Mouse (Mus musculus) intestine, postnatal 0 days (tissue): ENCODE results near the gene BC025920. TPM values are rescaled to one million over a fixed set of nuclear protein-coding genes. Genes with fewer than 3 reads are reported as not detected.

Experiments used
- ATAC-seq: fragments of 200-750 bp; cut with Nextera tagmentation; 2 replicates; pipeline ENCODE4 v1.8.0; 2017; ENCODE audit warnings: mild to moderate bottlenecking, moderate TSS enrichment, moderate library complexity
- H3K27ac ChIP-seq: fragments of 300-500 bp; sonication (generic); 2 replicates; pipeline ENCODE4 v1.5.1; 2014; ENCODE audit warnings: mild to moderate bottlenecking, low read depth, low read length, moderate library complexity
- H3K27me3 ChIP-seq: fragments of 300-500 bp; sonication (generic); replicated peaks from 2 replicates; pipeline ENCODE4 v1.6.1; 2014; ENCODE audit warnings: low read length, mixed read lengths; ENCODE audit not compliant: control insufficient read depth, insufficient read depth
- H3K36me3 ChIP-seq: fragments of 300-500 bp; sonication (generic); 2 replicates; pipeline ENCODE4 v1.6.1; 2014; ENCODE audit warnings: mild to moderate bottlenecking, moderate library complexity; ENCODE audit not compliant: control insufficient read depth, insufficient read depth
- H3K4me1 ChIP-seq: fragments of 300-500 bp; sonication (generic); replicated peaks from 2 replicates; pipeline ENCODE4 v1.6.1; 2014; ENCODE audit warnings: antibody characterized with exemption, low read length, mixed read lengths; ENCODE audit not compliant: control insufficient read depth, insufficient read depth
- H3K4me2 ChIP-seq: fragments of 300-500 bp; sonication (generic); replicated peaks from 2 replicates; pipeline ENCODE4 v1.6.1; 2014; ENCODE audit warnings: low read depth, mild to moderate bottlenecking, moderate library complexity
- H3K4me3 ChIP-seq: fragments of 300-500 bp; sonication (generic); 2 replicates; pipeline ENCODE4 v1.5.1; 2014; ENCODE audit warnings: low read depth, low read length
- H3K9ac ChIP-seq: fragments of 300-500 bp; sonication (generic); 2 replicates; pipeline ENCODE4 v1.6.1; 2014; ENCODE audit warnings: mild to moderate bottlenecking, low read depth, low read length
- H3K9me3 ChIP-seq: fragments of 300-500 bp; sonication (generic); 2 replicates; pipeline ENCODE4 v1.6.1; 2016; ENCODE audit warnings: mixed run types; ENCODE audit not compliant: control insufficient read depth
- CTCF ChIP-seq: sonication (generic); IDR thresholded peaks from 2 replicates; pipeline ENCODE4 v1.5.1; 2016; ENCODE audit warnings: low read depth, mild to moderate bottlenecking, control low read depth, antibody characterized with exemption, moderate library complexity
- WGBS: fragments of 180-500 bp; shearing (Covaris S2); extraction: QIAGEN DNeasy Blood & Tissue Kit; methylation state at CpG from one replicate; pipeline ENCODE4 v1.1.7; 2014; 5-methylcytosine and 5-hydroxymethylcytosine counted together
- polyA plus RNA-seq: library from polyadenylated mRNA; unstranded; fragments of >200 nt; fragmentation: Nextera tagmentation; extraction: Ambion mirVana; gene quantifications from 2 replicates; pipeline ENCODE4 v1.2.1, GENCODE M21; 2015

Gene BC025920
- polyA plus RNA-seq, 1 experiment from 2014 or later: 0.20 TPM

- TF ChIP-seq CTCF: no peak
- 14% methylated on average over 9 of the region's 9 CpGs for WGBS
- peak overlapping the region; percentile 93 for H3K4me2 ChIP-seq
- 0 out of 2 replicates have a peak, but pooled peaks have one; percentile 0 for ATAC-seq
- no peaks in the 10 kb centered on the region for H3K9me3 ChIP-seq
- H3K27ac ChIP-seq: no peak overlapping the region
- peaks cover 9% of the 10 kb centered on the region for H3K4me1 ChIP-seq
- no peak overlapping the region for H3K9ac ChIP-seq
- H3K27me3 ChIP-seq: peaks cover 10% of the 10 kb centered on the region; the same call in 1 of the 2 replicates
- H3K36me3 ChIP-seq: no peaks in the 10 kb centered on the region
- peak overlapping the region; percentile 50 for H3K4me3 ChIP-seq
These were observed 33.9 kb upstream of the BC025920 start for GRCm38 (mm10) chr10:81572133-81572671.

- peaks cover 9% of the 10 kb centered on the region for H3K4me1 ChIP-seq
- H3K27me3 ChIP-seq: peaks cover 10% of the 10 kb centered on the region; the same call in 1 of the 2 replicates
- H3K4me3 ChIP-seq: no peak overlapping the region
- H3K27ac ChIP-seq: no peak overlapping the region
- no peak for TF ChIP-seq CTCF
- no peak for ATAC-seq
- no peaks in the 10 kb centered on the region for H3K9me3 ChIP-seq
- WGBS: 31% methylated on average over 9 of the region's 9 CpGs
- H3K36me3 ChIP-seq: no peaks in the 10 kb centered on the region
- H3K4me2 ChIP-seq: peak overlapping the region; percentile 93
- H3K9ac ChIP-seq: no peak overlapping the region
These were observed 33.1 kb upstream of the BC025920 start for GRCm38 (mm10) chr10:81572975-81573374.

- peaks cover 10% of the 10 kb centered on the region; the same call in 1 of the 2 replicates for H3K27me3 ChIP-seq
- 25% methylated on average over 10 of the region's 10 CpGs for WGBS
- H3K4me1 ChIP-seq: peaks cover 7% of the 10 kb centered on the region
- H3K4me2 ChIP-seq: peak within 1 kb of the TSS; percentile 89
- no peaks in the 10 kb centered on the region for H3K36me3 ChIP-seq
- peak; percentile 34 for TF ChIP-seq CTCF
- ATAC-seq: no peak
- no peaks in the 10 kb centered on the region for H3K9me3 ChIP-seq
- H3K4me3 ChIP-seq: peak within 1 kb of the TSS; percentile 48
- H3K27ac ChIP-seq: no peak within 1 kb of the TSS
- H3K9ac ChIP-seq: peak within 1 kb of the TSS; percentile 35; the same call in 1 of the 2 replicates
These were observed 31.7 kb upstream of the BC025920 start, which contains the start of gene Tle2 for GRCm38 (mm10) chr10:81574081-81575056. Gene Tle2 (plus strand): TSS chr10:81574561.

- 2% methylated on average over 19 of the region's 30 CpGs for WGBS
These were observed 30.9 kb upstream of the BC025920 start for GRCm38 (mm10) chr10:81575208-81575631.

GRCm38 (mm10) chr10:81575695-81576094 lies 30.4 kb upstream of the BC025920 start:
- Histone ChIP-seq H3K27ac (no peak overlapping the region), H3K4me2 (peak overlapping the region; percentile 89), H3K36me3 (no peaks in the 10 kb centered on the region), H3K4me3 (peak overlapping the region; percentile 48), H3K27me3 (peaks cover 10% of the 10 kb centered on the region; the same call in 1 of the 2 replicates), H3K9ac (peak overlapping the region; percentile 35; the same call in 1 of the 2 replicates), H3K4me1 (peaks cover 7% of the 10 kb centered on the region), H3K9me3 (no peaks in the 10 kb centered on the region)
- no peak for TF ChIP-seq CTCF
- ATAC-seq: no peak
- WGBS: 5% methylated on average over 6 of the region's 6 CpGs

More at GRCm38 (mm10) chr10:81575208-81575631, 30.9 kb upstream of the BC025920 start:
- H3K27ac ChIP-seq: no peak overlapping the region
- peak overlapping the region; percentile 48 for H3K4me3 ChIP-seq
- H3K4me1 ChIP-seq: peaks cover 7% of the 10 kb centered on the region
- no peak for TF ChIP-seq CTCF
- no peaks in the 10 kb centered on the region for H3K36me3 ChIP-seq
- no peak for ATAC-seq
- H3K4me2 ChIP-seq: peak overlapping the region; percentile 89
- H3K9ac ChIP-seq: peak overlapping the region; percentile 35; the same call in 1 of the 2 replicates
- H3K27me3 ChIP-seq: peaks cover 10% of the 10 kb centered on the region; the same call in 1 of the 2 replicates
- no peaks in the 10 kb centered on the region for H3K9me3 ChIP-seq

GRCm38 (mm10) chr10:81579967-81580366 lies 26.1 kb upstream of the BC025920 start:
- WGBS: 67% methylated on average over 4 of the region's 4 CpGs
- no peak for TF ChIP-seq CTCF
- Histone ChIP-seq H3K4me2 (no peak overlapping the region), H3K4me3 (no peak overlapping the region), H3K9me3 (no peaks in the 10 kb centered on the region), H3K9ac (no peak overlapping the region), H3K27ac (no peak overlapping the region), H3K36me3 (no peaks in the 10 kb centered on the region), H3K4me1 (0 out of 2 replicates have a peak, but pooled peaks cover 4% of the 10 kb centered on the region), H3K27me3 (no peaks in the 10 kb centered on the region; the same call in 1 of the 2 replicates)
- ATAC-seq: no peak
